Mouse (Mus musculus) frontal cortex, adult (tissue): Measurements from ENCODE around the gene Sgta.
"Not testable (repeated sequence)": the region's sequence is repeated elsewhere in the genome, so short reads cannot be mapped to it uniquely, and the experiment has no call there.

ENCODE experiments used
- ATAC-seq: cut with Nextera tagmentation; 2 replicates; pipeline ENCODE4 v1.9.2; 2017; ENCODE audit warnings: mild to moderate bottlenecking, moderate library complexity, mixed read lengths; ENCODE audit not compliant: low TSS enrichment

Sgta gene

GRCm38 (mm10) chr10:81059603-81060543 is at the start of gene Sgta:
TSS of gene Sgta (minus strand) at chr10:81060181.
- peak; percentile 99 for ATAC-seq

GRCm38 (mm10) chr10:81106113-81106721 is 46.2 kb upstream of the Sgta start:
- ATAC-seq: peak; percentile 66

DNA sequence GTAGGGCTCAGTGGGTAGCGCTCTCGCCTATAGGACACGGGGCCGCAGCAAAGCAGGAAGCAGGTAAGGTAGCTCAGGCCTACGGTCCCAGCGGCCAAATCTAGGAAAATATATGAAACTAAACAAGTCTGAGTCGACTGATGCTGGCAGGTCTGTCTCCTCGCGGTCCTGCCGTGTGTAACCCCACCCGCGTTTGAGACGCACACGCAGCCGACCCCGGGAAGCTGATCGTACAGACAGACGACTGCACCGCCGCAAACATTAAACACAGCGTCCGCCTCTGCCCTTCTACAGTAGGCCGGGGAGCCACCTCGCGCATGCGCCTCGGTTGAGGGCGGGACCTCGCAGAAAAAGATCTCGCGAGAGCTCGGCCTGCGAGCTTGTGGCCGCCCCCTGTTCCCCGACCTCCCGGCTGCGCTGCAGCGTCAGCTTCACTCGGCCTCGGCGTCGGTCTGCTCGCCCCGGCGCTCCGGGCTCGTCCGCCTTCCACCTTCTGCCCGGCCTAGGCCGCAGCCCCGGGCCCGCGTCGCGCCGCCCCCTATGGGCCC is 45.7 kb upstream of the Sgta start, which contains the start of gene Map2k2:
TSS of gene Map2k2 (plus strand) at position 351 of the 548 bp plus-strand sequence.
- ATAC-seq: peak; percentile 94

DNA sequence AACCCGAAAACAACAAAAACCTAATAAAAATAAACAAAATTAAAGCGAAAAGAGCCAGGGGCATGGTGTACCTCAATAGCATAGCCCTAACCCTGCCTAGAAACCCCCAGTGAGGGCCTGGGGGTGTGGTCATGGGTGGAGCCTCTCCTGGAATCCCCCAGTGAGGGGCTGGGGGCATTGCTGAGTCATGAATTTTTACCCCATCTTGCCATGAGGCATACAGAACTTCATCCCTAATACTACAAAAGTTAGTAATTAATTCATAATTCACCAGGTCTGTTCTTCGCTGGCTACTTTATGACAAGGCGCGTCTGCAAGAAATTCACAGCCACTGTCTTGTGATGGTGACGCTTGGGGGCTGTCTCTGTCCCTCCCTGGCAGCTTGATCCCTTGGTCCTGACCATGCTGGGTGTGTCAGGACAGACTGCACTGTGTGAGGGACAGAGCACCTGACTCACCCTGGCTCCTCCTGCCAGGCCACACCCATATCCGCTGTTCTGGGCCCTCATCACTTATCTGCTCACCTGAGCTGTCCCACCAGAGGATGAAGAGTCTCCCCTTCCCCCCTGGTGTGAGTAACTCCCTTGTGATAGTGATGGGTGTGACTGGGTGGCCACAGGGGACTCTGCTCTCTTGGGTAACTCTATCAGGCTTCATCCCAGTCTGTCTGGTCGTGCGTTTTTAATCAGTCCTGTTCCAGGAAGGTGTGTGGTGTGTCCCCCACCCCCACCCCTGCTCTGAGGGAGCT is 35.1 kb upstream of the Sgta start:
- no peak for ATAC-seq

- no peak for ATAC-seq
Measured at GRCm38 (mm10) chr10:81092465-81093250, 32.7 kb upstream of the Sgta start.

- no peak for ATAC-seq
Measured at GRCm38 (mm10) chr10:81090621-81091020, 30.6 kb upstream of the Sgta start.

GRCm38 (mm10) chr10:81089216-81089615 is 29.2 kb upstream of the Sgta start:
- ATAC-seq: no peak

DNA sequence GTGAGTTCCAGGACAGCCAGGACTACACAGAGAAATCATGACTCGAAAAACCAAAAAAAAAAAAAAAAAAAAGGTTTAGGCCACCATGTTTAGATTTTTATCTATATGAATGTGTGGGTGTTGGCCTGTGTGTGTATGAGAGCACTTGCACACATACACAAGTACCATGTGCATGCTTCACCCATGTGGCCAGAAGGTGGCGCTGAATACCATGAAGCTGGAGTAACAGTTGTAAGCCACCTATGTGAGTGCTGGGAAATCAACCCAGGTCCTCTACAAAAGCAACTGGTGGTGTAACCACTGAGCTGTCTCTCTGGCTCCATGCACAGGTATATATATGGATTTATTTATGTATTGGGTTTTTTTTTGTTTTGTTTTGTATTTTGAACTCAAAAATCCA is 27.0 kb upstream of the Sgta start:
- ATAC-seq: no peak

DNA sequence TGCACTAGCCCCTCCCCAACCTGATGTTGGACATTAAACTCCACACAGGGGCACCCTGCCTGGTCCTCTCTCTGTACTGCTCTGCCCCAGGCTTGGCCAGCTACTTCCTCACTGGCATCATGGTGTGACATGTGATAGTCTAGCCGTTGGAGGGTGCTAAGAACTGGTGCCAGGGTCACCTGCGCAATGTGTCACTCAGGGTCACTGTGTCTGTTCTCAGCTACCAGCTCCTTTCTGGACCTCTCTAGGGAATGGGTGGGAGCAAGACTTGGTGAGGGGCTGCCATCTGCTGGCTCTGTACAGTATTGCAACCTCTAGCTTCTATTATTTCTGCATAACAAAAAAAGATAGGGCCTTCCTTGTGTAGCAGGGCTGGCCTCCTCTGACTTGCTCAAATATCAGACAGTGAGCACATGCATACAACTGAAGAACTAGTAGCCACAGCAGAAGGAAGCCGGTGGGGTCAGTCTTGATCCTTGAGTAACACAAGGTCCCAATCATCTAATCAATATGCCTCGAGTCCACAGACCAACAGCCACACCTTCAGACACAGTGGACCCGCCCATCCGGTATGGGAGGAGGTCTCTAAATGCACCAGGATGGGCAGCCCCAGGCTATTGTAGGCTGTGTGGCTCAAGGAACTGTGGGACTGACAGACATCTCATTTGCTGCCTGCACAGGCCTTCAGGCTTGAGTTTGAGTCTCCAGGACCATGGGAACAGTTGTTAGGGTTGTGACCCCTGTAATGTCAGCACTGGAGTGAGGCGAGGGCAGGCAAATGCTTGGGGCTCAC is 22.4 kb upstream of the Sgta start:
- ATAC-seq: peak; percentile 67

DNA sequence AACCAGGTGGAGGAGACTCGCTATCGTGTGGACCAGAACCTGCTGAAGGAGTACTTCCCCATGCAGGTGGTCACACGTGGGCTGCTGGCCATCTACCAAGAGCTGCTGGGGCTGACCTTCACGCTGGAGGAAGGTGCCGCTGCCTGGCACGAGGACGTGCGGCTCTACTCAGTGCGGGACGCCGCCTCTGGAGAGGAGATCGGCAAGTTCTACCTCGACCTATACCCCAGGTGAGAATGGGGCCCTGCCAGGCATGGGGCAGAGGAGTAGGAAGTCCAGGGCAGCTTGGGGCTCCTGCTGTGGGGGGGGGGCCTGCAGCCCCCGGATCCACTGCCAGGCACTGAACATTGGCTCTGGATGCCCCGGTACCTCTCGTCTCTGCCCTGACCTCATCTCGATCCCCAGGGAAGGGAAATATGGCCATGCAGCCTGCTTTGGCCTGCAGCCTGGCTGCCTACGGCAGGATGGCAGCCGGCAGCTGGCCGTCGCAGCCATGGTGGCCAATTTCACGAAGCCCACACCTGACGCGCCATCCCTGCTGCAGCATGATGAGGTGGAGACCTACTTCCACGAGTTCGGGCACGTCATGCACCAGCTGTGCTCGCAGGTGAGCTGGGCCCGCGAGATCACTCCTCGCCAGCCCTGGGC is 20.2 kb upstream of the Sgta start:
- no peak for ATAC-seq

GRCm38 (mm10) chr10:81077916-81078315 is 17.9 kb upstream of the Sgta start:
- ATAC-seq: no peak

DNA sequence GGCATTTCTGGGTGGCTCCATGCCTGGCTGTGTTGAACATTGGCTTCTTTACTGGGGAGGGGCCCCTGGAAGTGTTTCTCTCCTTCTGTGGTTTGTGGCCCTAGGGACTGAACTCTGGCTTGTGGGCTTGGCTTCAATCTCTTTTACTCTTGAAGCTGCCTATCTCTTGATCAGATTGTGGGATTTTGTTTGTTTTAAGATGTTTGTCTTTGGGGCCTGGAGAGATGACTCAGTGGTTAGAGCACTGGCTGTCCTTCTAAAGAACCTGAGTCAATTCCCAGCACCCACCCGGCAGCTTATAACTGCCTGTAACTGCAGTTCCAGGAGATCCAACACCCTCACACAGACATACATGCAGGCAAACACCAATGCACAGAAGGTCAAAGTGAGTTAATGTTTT is 16.4 kb upstream of the Sgta start:
- no peak for ATAC-seq

GRCm38 (mm10) chr10:81075734-81076133 is 15.8 kb upstream of the Sgta start:
- ATAC-seq: no peak

GRCm38 (mm10) chr10:81073464-81073863 is 13.5 kb upstream of the Sgta start:
- no peak for ATAC-seq

DNA sequence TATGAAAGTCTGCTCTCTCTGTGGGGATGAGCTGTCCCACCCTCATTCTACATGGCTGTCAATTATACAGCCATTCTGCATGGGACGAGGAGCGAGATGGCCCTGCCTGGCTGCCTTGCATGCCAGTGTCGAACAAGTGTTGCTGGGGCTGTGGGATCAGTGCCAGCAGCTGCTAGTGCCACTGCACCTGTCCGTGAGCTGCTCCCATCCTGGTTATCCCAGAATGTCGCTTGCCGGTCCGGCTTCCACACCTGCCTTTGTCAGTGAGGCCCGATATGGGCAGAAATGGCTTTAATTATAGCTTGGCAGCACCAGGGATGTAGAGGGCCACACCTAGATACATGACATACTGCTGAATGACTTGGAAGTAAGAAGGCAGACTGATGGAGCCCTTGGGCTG is 12.3 kb upstream of the Sgta start:
- ATAC-seq: no peak

DNA sequence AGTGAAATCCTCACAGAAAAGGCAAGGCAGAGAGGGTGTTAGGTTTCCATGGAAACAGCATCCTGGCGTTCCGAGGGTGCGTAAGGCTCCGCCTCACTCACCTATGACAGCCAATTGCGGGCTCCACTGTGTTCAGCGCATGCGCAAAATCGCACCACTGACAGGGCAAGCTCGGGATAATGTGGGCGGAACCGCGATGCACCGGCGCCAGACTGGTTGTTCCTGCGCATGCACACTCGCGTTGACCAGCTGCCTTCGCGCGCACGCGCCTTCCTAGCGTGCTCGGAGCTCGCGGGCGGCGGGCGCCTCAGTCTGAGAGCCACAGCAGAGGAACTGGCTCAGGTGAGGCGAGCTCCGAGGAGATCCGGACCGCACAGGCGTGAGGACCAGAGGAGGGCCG is 9.9 kb upstream of the Sgta start, which contains the start of gene Thop1:
TSS of gene Thop1 (plus strand) at position 200 of the 400 bp plus-strand sequence.
- ATAC-seq: peak; percentile 98

DNA sequence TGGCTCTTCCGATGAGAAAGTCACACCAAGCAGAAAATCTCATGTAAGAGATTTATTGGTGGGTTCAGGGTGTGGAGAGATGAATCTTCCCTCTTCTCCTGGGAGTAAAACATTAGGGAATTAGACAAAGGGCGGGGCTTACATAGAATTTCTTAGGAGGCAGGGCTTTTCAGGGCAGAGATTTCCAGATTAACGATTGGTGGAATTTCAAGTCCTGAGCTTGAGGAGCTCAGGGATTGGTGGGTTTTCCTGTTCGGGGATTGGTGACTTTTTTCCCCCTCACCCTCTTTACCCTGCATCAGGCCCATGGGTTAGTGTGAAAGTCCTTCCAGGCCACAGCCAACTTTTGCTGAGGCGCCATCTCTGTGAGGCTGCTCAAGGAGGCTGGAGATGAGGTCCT is 8.7 kb upstream of the Sgta start:
- ATAC-seq: no peak

DNA sequence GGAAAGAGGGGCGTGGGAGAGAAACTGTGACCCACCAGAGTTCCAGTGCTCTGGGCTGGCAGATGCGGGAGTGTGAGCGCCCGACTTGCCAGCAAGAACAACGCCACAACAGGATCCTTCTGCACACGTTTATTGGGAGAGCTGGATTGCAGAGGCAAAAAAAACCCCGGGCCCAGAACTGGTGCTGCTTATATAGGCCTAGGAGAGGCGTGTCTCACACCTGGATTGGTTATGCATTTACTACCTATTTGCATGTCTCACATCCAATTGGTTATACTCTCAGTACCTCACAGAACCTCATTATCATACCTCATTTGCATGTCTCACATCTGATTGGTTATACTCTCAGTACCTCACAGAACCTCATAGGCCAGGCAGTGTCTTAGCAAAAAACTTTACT is 4.5 kb upstream of the Sgta start:
- not testable (repeated sequence) for ATAC-seq

- no peak for ATAC-seq
Measured at GRCm38 (mm10) chr10:81062710-81063109, 2.7 kb upstream of the Sgta start.

- no peak for ATAC-seq
Measured at GRCm38 (mm10) chr10:81058896-81059295, 1.1 kb downstream of the Sgta start.
